Mouse (Mus musculus): ENCODE measurements around the gene Fto.

DNA sequence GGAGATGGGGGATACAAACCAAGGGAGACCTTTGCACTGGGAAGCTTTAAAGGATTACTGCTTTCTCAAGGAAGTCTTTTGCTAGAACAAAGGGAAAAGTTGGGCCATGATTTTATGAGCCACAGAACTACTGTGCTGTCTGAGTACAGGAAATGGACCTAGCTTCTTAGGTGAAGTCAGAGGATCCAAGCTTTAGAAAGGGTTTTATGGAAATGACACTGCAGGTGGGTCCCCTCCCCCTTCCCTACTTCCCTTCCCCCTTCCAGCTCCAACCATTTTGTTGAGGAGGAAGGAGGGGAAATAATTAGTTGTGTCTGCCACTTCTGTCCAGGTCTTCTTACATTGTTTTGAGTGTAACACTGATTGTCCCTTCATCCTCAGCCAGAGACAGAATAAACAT, 182.7 kb downstream of the Fto start:
- TF ChIP-seq CHD2 (IDR thresholded peaks at IDR 0.05; ENCODE audit: low read depth, low read length) (no peak), ZNF384 (IDR thresholded peaks at IDR 0.05; ENCODE audit: low read depth, low read length) (no peak), MAFK (IDR thresholded peaks at IDR 0.05; ENCODE audit: insufficient read depth, low read depth, low read length) (no peak), HCFC1 (IDR thresholded peaks at IDR 0.05; ENCODE audit: borderline replicate concordance, insufficient read depth, low read length) (no peak)
